Mouse (Mus musculus) midbrain, embryonic 13.5 days (tissue): ENCODE measurements around the gene Zbtb8os. TPM values are rescaled to one million over a fixed set of nuclear protein-coding genes. Genes with fewer than 3 reads are reported as not detected.

Source experiments
- ATAC-seq: fragments of 200-750 bp; cut with Nextera tagmentation; 2 replicates; pipeline ENCODE4 v1.8.0; 2017; ENCODE audit warnings: mild to moderate bottlenecking, moderate TSS enrichment, moderate library complexity
- H3K27ac ChIP-seq: fragments of 300-500 bp; sonication (generic); 2 replicates; pipeline ENCODE4 v1.5.1; 2015; ENCODE audit warnings: inconsistent platforms, mild to moderate bottlenecking, moderate library complexity
- H3K27me3 ChIP-seq: fragments of 300-500 bp; sonication (generic); 2 replicates; pipeline ENCODE4 v1.6.1; 2015; ENCODE audit warnings: mild to moderate bottlenecking, inconsistent platforms
- H3K36me3 ChIP-seq: fragments of 300-500 bp; sonication (generic); 2 replicates; pipeline ENCODE4 v1.6.1; 2015; ENCODE audit warnings: mild to moderate bottlenecking, inconsistent platforms
- H3K4me1 ChIP-seq: fragments of 300-500 bp; sonication (generic); replicated peaks from 2 replicates; pipeline ENCODE4 v1.6.1; 2015; ENCODE audit warnings: inconsistent platforms
- H3K4me2 ChIP-seq: fragments of 300-500 bp; sonication (generic); replicated peaks from 2 replicates; pipeline ENCODE4 v1.6.1; 2015; ENCODE audit warnings: moderate library complexity, mild to moderate bottlenecking, inconsistent platforms
- H3K4me3 ChIP-seq: fragments of 300-500 bp; sonication (generic); replicated peaks from 2 replicates; pipeline ENCODE4 v1.5.1; 2015; ENCODE audit warnings: mild to moderate bottlenecking, inconsistent platforms
- H3K9ac ChIP-seq: fragments of 300-500 bp; sonication (generic); replicated peaks from 2 replicates; pipeline ENCODE4 v1.6.1; 2015; ENCODE audit warnings: mild to moderate bottlenecking, inconsistent platforms
- H3K9me3 ChIP-seq: fragments of 300-500 bp; sonication (generic); 2 replicates; pipeline ENCODE4 v1.6.1; 2016; ENCODE audit warnings: mild to moderate bottlenecking, inconsistent platforms
- WGBS: fragments of 180-500 bp; shearing (Covaris S2); methylation state at CpG from one replicate; pipeline ENCODE4 v1.1.7; 2015; 5-methylcytosine and 5-hydroxymethylcytosine counted together
- polyA plus RNA-seq: library from polyadenylated mRNA; unstranded; fragments of >200 nt; fragmentation: Nextera tagmentation; extraction: Ambion mirVana; gene quantifications from 2 replicates; pipeline ENCODE4 v1.2.1, GENCODE M21; 2015

Gene Zbtb8os
- polyA plus RNA-seq, 1 experiment from 2014 or later = 28.0 TPM

- Histone ChIP-seq H3K4me2 (no peak overlapping the region), H3K27ac (no peak overlapping the region), H3K9ac (no peak overlapping the region), H3K4me3 (no peak overlapping the region), H3K9me3 (no peaks in the 10 kb centered on the region), H3K27me3 (peaks cover 8% of the 10 kb centered on the region), H3K36me3 (no peaks in the 10 kb centered on the region), H3K4me1 (peaks cover 3% of the 10 kb centered on the region; the same call in 1 of the 2 replicates)
- ATAC-seq = no peak
- 88% methylated on average over 9 of the region's 9 CpGs for WGBS
Observed at GRCm38 (mm10) chr4:129382029-129382428, 46.5 kb downstream of the Zbtb8os start.

- H3K9me3 ChIP-seq = no peaks in the 10 kb centered on the region
- no peaks in the 10 kb centered on the region for H3K36me3 ChIP-seq
- no peak overlapping the region for H3K4me3 ChIP-seq
- no peak overlapping the region for H3K27ac ChIP-seq
- no peak overlapping the region for H3K4me2 ChIP-seq
- whole genome bisulfite sequencing = 100% methylated on average over 2 of the region's 2 CpGs
- H3K9ac ChIP-seq = no peak overlapping the region
- no peak for ATAC-seq
- peaks cover 8% of the 10 kb centered on the region for H3K27me3 ChIP-seq
- H3K4me1 ChIP-seq = 0 out of 2 replicates have a peak, but pooled peaks cover 3% of the 10 kb centered on the region
Observed at GRCm38 (mm10) chr4:129382488-129382887, 47.0 kb downstream of the Zbtb8os start.

GRCm38 (mm10) chr4:129383586-129383985, 48.1 kb downstream of the Zbtb8os start:
- WGBS = 97% methylated on average over 3 of the region's 3 CpGs
- Histone ChIP-seq H3K27me3 (peaks cover 6% of the 10 kb centered on the region), H3K9me3 (no peaks in the 10 kb centered on the region), H3K4me2 (no peak overlapping the region), H3K4me1 (no peaks in the 10 kb centered on the region; the same call in 1 of the 2 replicates), H3K36me3 (no peaks in the 10 kb centered on the region), H3K27ac (no peak overlapping the region), H3K4me3 (no peak overlapping the region), H3K9ac (no peak overlapping the region)
- ATAC-seq = no peak

DNA sequence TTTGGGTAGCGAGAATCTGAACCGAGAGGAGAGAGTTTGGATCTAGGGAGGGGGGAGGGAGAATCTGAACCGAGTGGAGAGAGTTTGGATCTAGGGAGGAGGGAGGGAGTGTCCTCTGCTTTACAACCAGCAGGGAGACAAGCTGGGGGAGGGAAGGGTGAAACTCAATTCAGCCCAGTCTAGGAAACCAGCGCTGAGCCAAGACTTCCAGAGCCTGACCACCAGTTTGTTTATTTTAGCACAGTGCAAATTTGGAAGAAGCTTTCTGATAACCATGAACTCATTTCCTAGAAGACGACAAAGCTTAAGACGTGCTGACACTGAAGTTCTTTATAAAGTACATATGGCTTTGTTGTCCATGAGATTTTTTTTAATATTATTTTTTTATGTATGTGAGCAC, 48.9 kb downstream of the Zbtb8os start:
- Histone ChIP-seq H3K4me2 (no peak overlapping the region), H3K27ac (no peak overlapping the region), H3K4me3 (no peak overlapping the region), H3K9me3 (no peaks in the 10 kb centered on the region), H3K27me3 (no peaks in the 10 kb centered on the region), H3K36me3 (no peaks in the 10 kb centered on the region), H3K9ac (no peak overlapping the region), H3K4me1 (no peaks in the 10 kb centered on the region; the same call in 1 of the 2 replicates)
- ATAC-seq = no peak
- 44% methylated on average over 6 of the region's 6 CpGs for WGBS

DNA sequence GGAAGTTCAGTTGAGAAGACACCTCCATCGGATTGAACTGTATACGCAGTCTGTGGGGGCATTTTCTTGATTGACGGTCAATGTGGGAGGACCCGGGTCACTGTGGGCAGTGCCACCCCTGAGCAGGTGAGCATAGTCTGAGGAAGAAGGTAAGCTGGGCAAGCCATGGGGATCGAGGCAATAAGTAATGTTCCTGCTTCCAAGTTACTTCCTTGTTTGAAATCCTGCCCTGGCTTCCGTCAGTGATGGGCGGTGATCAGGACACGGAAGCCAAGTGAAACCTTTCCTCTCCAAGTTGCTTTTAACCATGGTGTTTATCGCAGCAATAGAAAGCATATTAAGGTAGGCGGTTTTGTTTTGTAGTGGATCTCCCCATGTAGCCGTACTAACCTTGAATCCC, 50.2 kb downstream of the Zbtb8os start:
- WGBS = 92% methylated on average over 11 of the region's 11 CpGs
- H3K36me3 ChIP-seq = no peaks in the 10 kb centered on the region
- no peak overlapping the region for H3K27ac ChIP-seq
- H3K9me3 ChIP-seq = no peaks in the 10 kb centered on the region
- no peak overlapping the region for H3K4me3 ChIP-seq
- no peaks in the 10 kb centered on the region for H3K27me3 ChIP-seq
- ATAC-seq = no peak
- no peaks in the 10 kb centered on the region; the same call in 1 of the 2 replicates for H3K4me1 ChIP-seq
- no peak overlapping the region for H3K9ac ChIP-seq
- no peak overlapping the region for H3K4me2 ChIP-seq

- Histone ChIP-seq H3K9ac (no peak overlapping the region), H3K27ac (no peak overlapping the region), H3K4me3 (no peak overlapping the region), H3K36me3 (no peaks in the 10 kb centered on the region), H3K4me1 (no peaks in the 10 kb centered on the region; the same call in 1 of the 2 replicates), H3K9me3 (no peaks in the 10 kb centered on the region), H3K4me2 (no peak overlapping the region), H3K27me3 (no peaks in the 10 kb centered on the region)
- no peak for ATAC-seq
- 94% methylated on average over 8 of the region's 8 CpGs for WGBS
Observed at GRCm38 (mm10) chr4:129386269-129386946, 50.9 kb downstream of the Zbtb8os start.

GRCm38 (mm10) chr4:129386989-129387388, 51.5 kb downstream of the Zbtb8os start:
- Histone ChIP-seq H3K9me3 (no peaks in the 10 kb centered on the region), H3K36me3 (no peaks in the 10 kb centered on the region), H3K4me1 (peaks cover under 1% of the 10 kb centered on the region), H3K4me3 (no peak overlapping the region), H3K27ac (no peak overlapping the region), H3K27me3 (no peaks in the 10 kb centered on the region), H3K4me2 (no peak overlapping the region), H3K9ac (no peak overlapping the region)
- WGBS = 81% methylated on average over 2 of the region's 2 CpGs
- ATAC-seq = no peak

- Histone ChIP-seq H3K4me3 (no peak overlapping the region), H3K4me1 (peaks cover 4% of the 10 kb centered on the region), H3K9ac (no peak overlapping the region), H3K4me2 (no peak overlapping the region), H3K27me3 (no peaks in the 10 kb centered on the region), H3K27ac (no peak overlapping the region), H3K9me3 (no peaks in the 10 kb centered on the region), H3K36me3 (no peaks in the 10 kb centered on the region)
- ATAC-seq = no peak
- 55% methylated on average over 5 of the region's 5 CpGs for WGBS
Observed at GRCm38 (mm10) chr4:129388404-129388803, 52.9 kb downstream of the Zbtb8os start.

- Histone ChIP-seq H3K4me1 (peaks cover 4% of the 10 kb centered on the region), H3K36me3 (no peaks in the 10 kb centered on the region), H3K27ac (no peak overlapping the region), H3K4me3 (no peak overlapping the region), H3K4me2 (no peak overlapping the region), H3K27me3 (no peaks in the 10 kb centered on the region), H3K9ac (no peak overlapping the region), H3K9me3 (no peaks in the 10 kb centered on the region)
- 90% methylated on average over 14 of the region's 14 CpGs for WGBS
- no peak for ATAC-seq
Observed at GRCm38 (mm10) chr4:129390216-129390743, 54.8 kb downstream of the Zbtb8os start.

DNA sequence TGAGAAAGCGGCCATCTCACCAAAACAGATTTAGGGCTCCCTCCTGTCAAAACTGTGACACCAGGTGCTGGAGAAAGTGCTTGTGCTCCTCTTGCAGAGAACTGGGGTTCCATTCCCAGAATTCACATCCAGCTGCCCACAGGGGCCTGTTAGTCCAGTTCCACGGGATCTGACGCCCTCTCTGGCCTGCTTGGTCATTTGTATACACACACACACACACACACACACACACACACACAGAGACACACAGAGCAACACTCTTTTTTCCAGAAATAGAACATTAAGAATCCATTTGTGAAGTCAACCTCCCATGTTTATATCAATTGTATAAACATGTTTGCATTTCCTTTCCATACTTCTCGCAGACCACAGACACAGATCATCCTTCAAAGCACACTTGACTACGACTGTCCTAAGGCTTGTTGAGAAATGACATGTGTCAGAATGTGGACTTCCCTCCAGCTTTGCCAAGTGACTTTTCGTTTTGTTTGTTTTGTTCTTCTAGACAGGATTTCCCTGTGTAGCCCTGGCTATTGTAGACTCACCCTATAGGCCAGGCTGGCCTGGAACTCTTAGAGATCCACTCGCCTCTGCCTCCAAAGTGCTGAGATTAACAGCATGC, 55.6 kb downstream of the Zbtb8os start:
- ATAC-seq = no peak
- WGBS = 91% methylated on average over 7 of the region's 7 CpGs

GRCm38 (mm10) chr4:129394089-129394870, 58.8 kb downstream of the Zbtb8os start:
- Histone ChIP-seq H3K4me2 (no peak overlapping the region), H3K9ac (no peak overlapping the region), H3K27me3 (no peaks in the 10 kb centered on the region), H3K4me1 (peaks cover 4% of the 10 kb centered on the region; the same call in 1 of the 2 replicates), H3K36me3 (no peaks in the 10 kb centered on the region), H3K9me3 (no peaks in the 10 kb centered on the region), H3K4me3 (no peak overlapping the region), H3K27ac (no peak overlapping the region)
- no peak for ATAC-seq
- 38% methylated on average over 12 of the region's 12 CpGs for WGBS

More for the DNA sequence above, 55.6 kb downstream of the Zbtb8os start:
- H3K4me1 ChIP-seq = peaks cover 4% of the 10 kb centered on the region
- H3K9ac ChIP-seq = no peak overlapping the region
- no peak overlapping the region for H3K27ac ChIP-seq
- H3K9me3 ChIP-seq = no peaks in the 10 kb centered on the region
- H3K4me2 ChIP-seq = no peak overlapping the region
- H3K27me3 ChIP-seq = no peaks in the 10 kb centered on the region
- no peaks in the 10 kb centered on the region for H3K36me3 ChIP-seq
- H3K4me3 ChIP-seq = no peak overlapping the region

DNA sequence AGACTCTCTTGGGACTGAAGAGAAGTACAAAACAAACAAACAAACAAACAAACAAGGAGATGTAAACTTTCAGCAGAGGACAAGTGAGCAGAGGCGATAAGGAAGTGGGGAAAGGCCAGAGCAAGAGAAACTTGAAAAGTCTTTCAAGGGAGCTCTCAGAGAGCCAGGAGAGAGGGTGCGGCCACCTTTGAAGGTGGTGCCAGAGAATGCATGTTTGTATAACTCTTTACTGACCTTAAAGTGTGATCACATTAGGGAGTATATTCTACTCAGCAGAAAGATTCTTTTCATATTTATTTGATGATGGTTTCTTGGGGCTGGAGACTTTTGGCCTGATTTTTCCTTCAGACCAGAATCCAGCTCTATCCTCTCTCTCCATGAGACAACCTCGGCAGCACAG, 61.5 kb downstream of the Zbtb8os start:
- peaks cover 3% of the 10 kb centered on the region; the same call in 1 of the 2 replicates for H3K4me1 ChIP-seq
- no peak for ATAC-seq
- WGBS = 83% methylated on average over 3 of the region's 3 CpGs

More for the DNA sequence above, 61.5 kb downstream of the Zbtb8os start:
- H3K4me3 ChIP-seq = no peak overlapping the region
- H3K27ac ChIP-seq = no peak overlapping the region
- H3K9ac ChIP-seq = no peak overlapping the region
- H3K36me3 ChIP-seq = no peaks in the 10 kb centered on the region
- no peaks in the 10 kb centered on the region for H3K27me3 ChIP-seq
- H3K9me3 ChIP-seq = no peaks in the 10 kb centered on the region
- H3K4me2 ChIP-seq = no peak overlapping the region
